Mouse (Mus musculus): Measurements from ENCODE around the gene Ppm1e. TPM values are rescaled to one million over a fixed set of nuclear protein-coding genes. Genes with fewer than 3 reads are reported as not detected.

The Ppm1e gene
- polyA plus RNA-seq, 1 experiment from 2014 or later, result 2.7 TPM

- H3K4me2 ChIP-seq (replicated peaks; ENCODE audit: low read depth, low read length), result no peak overlapping the region
- H3K27ac ChIP-seq (ENCODE audit: low read length), result no peak overlapping the region
- H3K9me3 ChIP-seq (ENCODE audit: control insufficient read depth, low read depth, low read length), result no peaks in the 10 kb centered on the region
- no peak overlapping the region for H3K9ac ChIP-seq (replicated peaks; ENCODE audit: low read depth, low read length)
- no peak for ATAC-seq (ENCODE audit: insufficient number of reproducible peaks, insufficient read depth, low FRiP score, low read depth)
- H3K36me3 ChIP-seq (ENCODE audit: control insufficient read depth, insufficient read depth, low read length), result no peaks in the 10 kb centered on the region
- H3K27me3 ChIP-seq (ENCODE audit: control insufficient read depth, insufficient read depth, low read length), result no peaks in the 10 kb centered on the region
- H3K4me1 ChIP-seq (ENCODE audit: control insufficient read depth, insufficient read depth, low read length), result no peaks in the 10 kb centered on the region
- 42% methylated on average over 5 of the region's 5 CpGs for WGBS
- H3K4me3 ChIP-seq (ENCODE audit: low read depth, low read length), result no peak overlapping the region
Measured at GRCm38 (mm10) chr11:87254149-87254548, 104.7 kb downstream of the Ppm1e start.

- Histone ChIP-seq H3K36me3 (ENCODE audit: control insufficient read depth, insufficient read depth, low read length) (no peaks in the 10 kb centered on the region), H3K9ac (replicated peaks; ENCODE audit: low read depth, low read length) (no peak overlapping the region), H3K4me3 (ENCODE audit: low read depth, low read length) (no peak overlapping the region), H3K27ac (ENCODE audit: low read length) (no peak overlapping the region), H3K27me3 (ENCODE audit: control insufficient read depth, insufficient read depth, low read length) (no peaks in the 10 kb centered on the region), H3K9me3 (ENCODE audit: control insufficient read depth, low read depth, low read length) (no peaks in the 10 kb centered on the region), H3K4me1 (ENCODE audit: control insufficient read depth, insufficient read depth, low read length) (no peaks in the 10 kb centered on the region), H3K4me2 (replicated peaks; ENCODE audit: low read depth, low read length) (no peak overlapping the region)
- no peak for ATAC-seq (ENCODE audit: insufficient number of reproducible peaks, insufficient read depth, low FRiP score, low read depth)
- WGBS, result 88% methylated on average over 6 of the region's 6 CpGs
Measured at GRCm38 (mm10) chr11:87253294-87253693, 105.5 kb downstream of the Ppm1e start.

- Histone ChIP-seq H3K4me3 (ENCODE audit: low read depth, low read length) (no peak overlapping the region), H3K4me1 (ENCODE audit: control insufficient read depth, insufficient read depth, low read length) (0 out of 2 replicates have a peak, but pooled peaks cover 4% of the 10 kb centered on the region), H3K27ac (ENCODE audit: low read length) (no peak overlapping the region), H3K4me2 (replicated peaks; ENCODE audit: low read depth, low read length) (no peak overlapping the region), H3K36me3 (ENCODE audit: control insufficient read depth, insufficient read depth, low read length) (no peaks in the 10 kb centered on the region), H3K9ac (replicated peaks; ENCODE audit: low read depth, low read length) (no peak overlapping the region), H3K9me3 (ENCODE audit: control insufficient read depth, low read depth, low read length) (no peaks in the 10 kb centered on the region), H3K27me3 (ENCODE audit: control insufficient read depth, insufficient read depth, low read length) (no peaks in the 10 kb centered on the region)
- 77% methylated on average over 6 of the region's 6 CpGs for WGBS
- no peak for ATAC-seq (ENCODE audit: insufficient number of reproducible peaks, insufficient read depth, low FRiP score, low read depth)
Measured at GRCm38 (mm10) chr11:87250132-87250531, 108.7 kb downstream of the Ppm1e start.

GRCm38 (mm10) chr11:87247494-87247866 is 111.3 kb downstream of the Ppm1e start:
- Histone ChIP-seq H3K4me1 (ENCODE audit: control insufficient read depth, insufficient read depth, low read length) (0 out of 2 replicates have a peak, but pooled peaks cover 4% of the 10 kb centered on the region), H3K9ac (replicated peaks; ENCODE audit: low read depth, low read length) (no peak overlapping the region), H3K27me3 (ENCODE audit: control insufficient read depth, insufficient read depth, low read length) (no peaks in the 10 kb centered on the region), H3K36me3 (ENCODE audit: control insufficient read depth, insufficient read depth, low read length) (no peaks in the 10 kb centered on the region), H3K4me3 (ENCODE audit: low read depth, low read length) (no peak overlapping the region), H3K27ac (ENCODE audit: low read length) (no peak overlapping the region), H3K9me3 (ENCODE audit: control insufficient read depth, low read depth, low read length) (no peaks in the 10 kb centered on the region), H3K4me2 (replicated peaks; ENCODE audit: low read depth, low read length) (no peak overlapping the region)
- 77% methylated on average over 5 of the region's 5 CpGs for WGBS
- ATAC-seq (ENCODE audit: insufficient number of reproducible peaks, insufficient read depth, low FRiP score, low read depth), result no peak

- ATAC-seq (ENCODE audit: insufficient number of reproducible peaks, insufficient read depth, low FRiP score, low read depth), result no peak
- WGBS, result 62% methylated on average over 9 of the region's 9 CpGs
- no peaks in the 10 kb centered on the region for H3K27me3 ChIP-seq (ENCODE audit: control insufficient read depth, insufficient read depth, low read length)
- H3K9me3 ChIP-seq (ENCODE audit: control insufficient read depth, low read depth, low read length), result no peaks in the 10 kb centered on the region
- no peaks in the 10 kb centered on the region for H3K36me3 ChIP-seq (ENCODE audit: control insufficient read depth, insufficient read depth, low read length)
- H3K4me3 ChIP-seq (ENCODE audit: low read depth, low read length), result no peak overlapping the region
- H3K9ac ChIP-seq (replicated peaks; ENCODE audit: low read depth, low read length), result no peak overlapping the region
- H3K4me1 ChIP-seq (ENCODE audit: control insufficient read depth, insufficient read depth, low read length), result 0 out of 2 replicates have a peak, but pooled peaks cover 4% of the 10 kb centered on the region
- H3K27ac ChIP-seq (ENCODE audit: low read length), result no peak overlapping the region
- no peak overlapping the region for H3K4me2 ChIP-seq (replicated peaks; ENCODE audit: low read depth, low read length)
Measured at GRCm38 (mm10) chr11:87246724-87247493, 111.9 kb downstream of the Ppm1e start.

GRCm38 (mm10) chr11:87246107-87246651 is 112.6 kb downstream of the Ppm1e start:
- Histone ChIP-seq H3K9me3 (ENCODE audit: control insufficient read depth, low read depth, low read length) (no peaks in the 10 kb centered on the region), H3K36me3 (ENCODE audit: control insufficient read depth, insufficient read depth, low read length) (no peaks in the 10 kb centered on the region), H3K4me2 (replicated peaks; ENCODE audit: low read depth, low read length) (no peak overlapping the region), H3K9ac (replicated peaks; ENCODE audit: low read depth, low read length) (no peak overlapping the region), H3K4me3 (ENCODE audit: low read depth, low read length) (no peak overlapping the region), H3K27me3 (ENCODE audit: control insufficient read depth, insufficient read depth, low read length) (no peaks in the 10 kb centered on the region), H3K4me1 (ENCODE audit: control insufficient read depth, insufficient read depth, low read length) (0 out of 2 replicates have a peak, but pooled peaks cover 4% of the 10 kb centered on the region), H3K27ac (ENCODE audit: low read length) (no peak overlapping the region)
- WGBS, result 44% methylated on average over 4 of the region's 4 CpGs
- no peak for ATAC-seq (ENCODE audit: insufficient number of reproducible peaks, insufficient read depth, low FRiP score, low read depth)

GRCm38 (mm10) chr11:87245171-87245840 is 113.5 kb downstream of the Ppm1e start:
- Histone ChIP-seq H3K27ac (ENCODE audit: low read length) (no peak overlapping the region), H3K4me2 (replicated peaks; ENCODE audit: low read depth, low read length) (no peak overlapping the region), H3K9ac (replicated peaks; ENCODE audit: low read depth, low read length) (no peak overlapping the region), H3K9me3 (ENCODE audit: control insufficient read depth, low read depth, low read length) (no peaks in the 10 kb centered on the region), H3K36me3 (ENCODE audit: control insufficient read depth, insufficient read depth, low read length) (no peaks in the 10 kb centered on the region), H3K27me3 (ENCODE audit: control insufficient read depth, insufficient read depth, low read length) (no peaks in the 10 kb centered on the region), H3K4me1 (ENCODE audit: control insufficient read depth, insufficient read depth, low read length) (0 out of 2 replicates have a peak, but pooled peaks cover 4% of the 10 kb centered on the region), H3K4me3 (ENCODE audit: low read depth, low read length) (no peak overlapping the region)
- WGBS, result 85% methylated on average over 9 of the region's 9 CpGs
- ATAC-seq (ENCODE audit: insufficient number of reproducible peaks, insufficient read depth, low FRiP score, low read depth), result no peak

GRCm38 (mm10) chr11:87241256-87241655 is 117.6 kb downstream of the Ppm1e start:
- H3K4me2 ChIP-seq (replicated peaks; ENCODE audit: low read depth, low read length), result no peak overlapping the region
- no peaks in the 10 kb centered on the region for H3K27me3 ChIP-seq (ENCODE audit: control insufficient read depth, insufficient read depth, low read length)
- no peaks in the 10 kb centered on the region for H3K9me3 ChIP-seq (ENCODE audit: control insufficient read depth, low read depth, low read length)
- 68% methylated on average over 7 of the region's 7 CpGs for WGBS
- no peak overlapping the region for H3K27ac ChIP-seq (ENCODE audit: low read length)
- H3K9ac ChIP-seq (replicated peaks; ENCODE audit: low read depth, low read length), result no peak overlapping the region
- no peak for ATAC-seq (ENCODE audit: insufficient number of reproducible peaks, insufficient read depth, low FRiP score, low read depth)
- H3K36me3 ChIP-seq (ENCODE audit: control insufficient read depth, insufficient read depth, low read length), result no peaks in the 10 kb centered on the region
- no peak overlapping the region for H3K4me3 ChIP-seq (ENCODE audit: low read depth, low read length)
- no peaks in the 10 kb centered on the region for H3K4me1 ChIP-seq (ENCODE audit: control insufficient read depth, insufficient read depth, low read length)
